In the genomic region with DNA sequence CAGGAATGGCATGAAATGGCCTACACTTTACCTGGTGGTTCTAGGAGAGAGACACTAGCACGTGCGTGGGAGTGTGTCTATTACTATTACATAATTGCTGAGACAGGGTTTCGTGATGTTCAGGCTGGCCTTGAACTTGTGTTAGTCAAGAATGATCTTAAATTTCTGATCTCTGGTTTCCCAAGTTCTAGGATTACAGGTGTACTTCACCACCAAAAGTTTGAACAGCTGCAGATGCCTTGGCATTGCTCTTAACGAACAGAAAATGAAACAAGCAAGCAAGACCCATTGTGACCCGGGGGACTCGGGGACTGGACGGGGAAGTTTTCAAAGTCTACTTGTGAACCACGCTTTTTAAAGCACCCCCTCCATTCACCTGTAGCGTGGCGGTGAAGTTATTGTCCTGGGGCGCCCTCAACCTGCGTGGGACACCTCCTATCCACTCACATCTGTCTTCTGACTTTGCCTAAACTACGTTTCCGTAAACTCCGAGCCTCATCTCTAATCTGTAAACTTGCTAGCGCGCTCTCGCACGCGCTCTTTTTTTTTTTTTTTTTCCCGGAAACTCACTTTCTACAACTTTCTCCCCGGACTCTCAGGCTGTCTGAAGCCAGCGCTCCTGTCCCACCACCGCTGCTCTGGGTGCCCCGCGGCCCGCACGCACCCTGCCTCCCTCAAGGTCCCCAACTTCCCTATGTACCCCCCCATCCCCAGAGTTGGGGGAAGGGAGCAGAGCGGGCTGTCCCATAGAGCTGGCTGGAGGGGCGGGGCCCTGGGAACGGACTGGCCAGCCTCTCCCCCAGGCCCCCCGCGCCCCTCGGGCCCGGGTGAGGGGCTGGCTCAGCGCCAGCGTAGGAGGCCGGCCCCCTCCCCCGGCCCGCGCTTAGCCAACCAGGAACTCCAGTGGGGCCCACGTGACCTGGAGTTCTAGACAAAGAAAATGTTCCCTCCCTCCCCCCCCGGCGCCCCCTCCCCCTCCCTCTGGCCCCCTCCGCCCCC, we compare ENCODE assay signal across 10 mouse cellular contexts.
DNase-seq lines count a peak whose midpoint lies in the region; ATAC-seq and TF ChIP-seq lines count a peak whose summit lies in the region.
"Had no signal": no experiment of that assay in that cellular context is flagged by ENCODE, and none has a peak within 500 bp of the region (broad histone marks: within the 10 kb centered on the region; RNA-seq: fewer than 3 reads in every experiment).

No protein-coding gene starts in this region.

- 19% methylated on average over 41 of the region's 45 CpGs for whole genome bisulfite sequencing in heart, adult 2 months
- 2% methylated on average over 43 of the region's 45 CpGs for WGBS in embryonic facial prominence, embryonic 10.5 days
- WGBS in hindbrain, embryonic 10.5 days: 2% methylated on average over 44 of the region's 45 CpGs
- 4% methylated on average over 41 of the region's 45 CpGs for WGBS in liver, embryonic 12.5 days (ENCODE audit: insufficient replicate concordance)
- 8% methylated on average over 40 of the region's 45 CpGs for WGBS in midbrain, postnatal 0 days

- H3K4me1 ChIP-seq in heart, adult 2 months (ENCODE audit: control insufficient read depth, insufficient read depth, low read length): peaks cover 16% of the 10 kb centered on the region
- peaks cover 91% of the 10 kb centered on the region for H3K4me1 ChIP-seq in embryonic facial prominence, embryonic 10.5 days
- peaks cover 87% of the 10 kb centered on the region for H3K4me1 ChIP-seq in hindbrain, embryonic 10.5 days (replicated peaks)
- peaks cover 89% of the 10 kb centered on the region for H3K4me1 ChIP-seq in liver, embryonic 12.5 days
- peaks cover 41% of the 10 kb centered on the region for H3K4me1 ChIP-seq in midbrain, postnatal 0 days (ENCODE audit: insufficient read depth, low read length)

- intact Hi-C loops in heart, adult 2 months (cut with DNase I): no loop called here

- peak overlapping the region; percentile 97 for H3K4me2 ChIP-seq in liver, embryonic 12.5 days
- peak overlapping the region; percentile 40 for H3K4me2 ChIP-seq in midbrain, postnatal 0 days (ENCODE audit: low read depth, low read length, poor library complexity, severe bottlenecking)

- ATAC-seq in liver, embryonic 12.5 days: peak; percentile 53
- no peak for ATAC-seq in midbrain, postnatal 0 days (ENCODE audit: low FRiP score)

- no peaks in the 10 kb centered on the region for H3K27me3 ChIP-seq in heart, adult 2 months (ENCODE audit: control insufficient read depth, insufficient read depth, low read length)
- H3K27me3 ChIP-seq in embryonic facial prominence, embryonic 10.5 days (replicated peaks; ENCODE audit: low read depth, poor library complexity, severe bottlenecking): no peaks in the 10 kb centered on the region; the same call in 1 of the 2 replicates
- peaks cover 10% of the 10 kb centered on the region; the same call in 1 of the 2 replicates for H3K27me3 ChIP-seq in hindbrain, embryonic 10.5 days (ENCODE audit: insufficient read depth, poor library complexity, severe bottlenecking)
- H3K27me3 ChIP-seq in liver, embryonic 12.5 days (replicated peaks): no peaks in the 10 kb centered on the region
- H3K27me3 ChIP-seq in midbrain, postnatal 0 days (ENCODE audit: insufficient read depth, low read length): no peaks in the 10 kb centered on the region

- TF ChIP-seq CTCF in heart, adult 2 months (IDR thresholded peaks at IDR 0.05): no peak
- no peak for TF ChIP-seq CTCF in midbrain, postnatal 0 days (IDR thresholded peaks at IDR 0.05)

- TF ChIP-seq POLR2A in heart, adult 2 months (IDR thresholded peaks at IDR 0.05; ENCODE audit: insufficient read depth, low read depth, low read length): no peak

- no peak for TF ChIP-seq EP300 in heart, adult 2 months (IDR thresholded peaks at IDR 0.05; ENCODE audit: insufficient read depth, low read depth, low read length)

- peak overlapping the region; percentile 47 for H3K27ac ChIP-seq in heart, adult 2 months
- peak overlapping the region; percentile 96 for H3K27ac ChIP-seq in embryonic facial prominence, embryonic 10.5 days (replicated peaks)
- peak overlapping the region; percentile 97 for H3K27ac ChIP-seq in hindbrain, embryonic 10.5 days
- H3K27ac ChIP-seq in liver, embryonic 12.5 days: peak overlapping the region; percentile 85
- H3K27ac ChIP-seq in midbrain, postnatal 0 days (ENCODE audit: low read depth, low read length): no peak overlapping the region

- H3K9me3 ChIP-seq in embryonic facial prominence, embryonic 10.5 days: no peaks in the 10 kb centered on the region
- H3K9me3 ChIP-seq in hindbrain, embryonic 10.5 days: no peaks in the 10 kb centered on the region
- H3K9me3 ChIP-seq in liver, embryonic 12.5 days (replicated peaks): no peaks in the 10 kb centered on the region
- H3K9me3 ChIP-seq in midbrain, postnatal 0 days (ENCODE audit: low read length): no peaks in the 10 kb centered on the region
- H3K9me3 ChIP-seq: G1E had no signal

- DNase-seq in heart, adult 2 months: peak; percentile 47 to 54
- no peak for DNase-seq in heart, adult 8-10 months (ENCODE audit: low spot score)
- DNase-seq in embryonic facial prominence, embryonic 10.5 days (ENCODE audit: low spot score): peak; percentile 95
- peak; percentile 90 for DNase-seq in hindbrain, embryonic 10.5 days (ENCODE audit: low spot score)
- DNase-seq in midbrain, postnatal 0 days (ENCODE audit: low spot score): peak; percentile 73
- peak; percentile 87 for DNase-seq in thymus, postnatal 0 days (ENCODE audit: low spot score)
- no peak for DNase-seq in layer of hippocampus, adult 18-20 months (ENCODE audit: low spot score in 2 of 2)

- H3K9ac ChIP-seq in heart, adult 2 months (ENCODE audit: low read depth, low read length): peak overlapping the region; percentile 68
- peak overlapping the region; percentile 76 for H3K9ac ChIP-seq in liver, embryonic 12.5 days
- no peak overlapping the region for H3K9ac ChIP-seq in midbrain, postnatal 0 days (replicated peaks; ENCODE audit: low read length, poor library complexity, severe bottlenecking)

- no peaks in the 10 kb centered on the region; the same call in 1 of the 2 replicates for H3K36me3 ChIP-seq in heart, adult 2 months (ENCODE audit: control insufficient read depth, insufficient read depth, low read length)
- peaks cover 21% of the 10 kb centered on the region for H3K36me3 ChIP-seq in embryonic facial prominence, embryonic 10.5 days (replicated peaks)
- peaks cover 21% of the 10 kb centered on the region for H3K36me3 ChIP-seq in hindbrain, embryonic 10.5 days
- H3K36me3 ChIP-seq in liver, embryonic 12.5 days: peaks cover 20% of the 10 kb centered on the region
- peaks cover 9% of the 10 kb centered on the region; the same call in 1 of the 2 replicates for H3K36me3 ChIP-seq in midbrain, postnatal 0 days (ENCODE audit: insufficient read depth, low read length)
- H3K36me3 ChIP-seq: G1E had no signal

- no peaks in the 10 kb centered on the region for H3K79me2 ChIP-seq in heart, adult 2 months (replicated peaks; ENCODE audit: control insufficient read depth, insufficient read depth, low read length)

- H3K4me3 ChIP-seq in heart, adult 2 months: peak overlapping the region; percentile 56
- peak overlapping the region; percentile 69 for H3K4me3 ChIP-seq in embryonic facial prominence, embryonic 10.5 days
- H3K4me3 ChIP-seq in hindbrain, embryonic 10.5 days: peak overlapping the region; percentile 72
- peak overlapping the region; percentile 67 for H3K4me3 ChIP-seq in liver, embryonic 12.5 days
- peak overlapping the region; percentile 14; the same call in 1 of the 2 replicates for H3K4me3 ChIP-seq in midbrain, postnatal 0 days (ENCODE audit: low read depth, low read length)
- H3K4me3 ChIP-seq: myocyte had no signal

Comparison
In these comparisons a context has a peak if more than half of its experiments do, and no peak if none do; other contexts are left out.
1. DNase-seq: peak in heart, adult 2 months (2 of 2), embryonic facial prominence, embryonic 10.5 days (single experiment), hindbrain, embryonic 10.5 days (single experiment), midbrain, postnatal 0 days (single experiment) and thymus, postnatal 0 days (single experiment); none in heart, adult 8-10 months (single experiment) and layer of hippocampus, adult 18-20 months (0 of 2).
2. H3K4me3 ChIP-seq: peak in every context shown above with its lines; median percentile 72 in hindbrain, embryonic 10.5 days; 69 in embryonic facial prominence, embryonic 10.5 days; 67 in liver, embryonic 12.5 days; 56 in heart, adult 2 months; 14 in midbrain, postnatal 0 days.